Mouse (Mus musculus): ENCODE results near the gene Zbtb3. TPM values are rescaled to one million over a fixed set of nuclear protein-coding genes. Genes with fewer than 3 reads are reported as not detected.

The Zbtb3 gene
- polyA plus RNA-seq, 1 experiment from 2014 or later = 2.3 TPM

DNA sequence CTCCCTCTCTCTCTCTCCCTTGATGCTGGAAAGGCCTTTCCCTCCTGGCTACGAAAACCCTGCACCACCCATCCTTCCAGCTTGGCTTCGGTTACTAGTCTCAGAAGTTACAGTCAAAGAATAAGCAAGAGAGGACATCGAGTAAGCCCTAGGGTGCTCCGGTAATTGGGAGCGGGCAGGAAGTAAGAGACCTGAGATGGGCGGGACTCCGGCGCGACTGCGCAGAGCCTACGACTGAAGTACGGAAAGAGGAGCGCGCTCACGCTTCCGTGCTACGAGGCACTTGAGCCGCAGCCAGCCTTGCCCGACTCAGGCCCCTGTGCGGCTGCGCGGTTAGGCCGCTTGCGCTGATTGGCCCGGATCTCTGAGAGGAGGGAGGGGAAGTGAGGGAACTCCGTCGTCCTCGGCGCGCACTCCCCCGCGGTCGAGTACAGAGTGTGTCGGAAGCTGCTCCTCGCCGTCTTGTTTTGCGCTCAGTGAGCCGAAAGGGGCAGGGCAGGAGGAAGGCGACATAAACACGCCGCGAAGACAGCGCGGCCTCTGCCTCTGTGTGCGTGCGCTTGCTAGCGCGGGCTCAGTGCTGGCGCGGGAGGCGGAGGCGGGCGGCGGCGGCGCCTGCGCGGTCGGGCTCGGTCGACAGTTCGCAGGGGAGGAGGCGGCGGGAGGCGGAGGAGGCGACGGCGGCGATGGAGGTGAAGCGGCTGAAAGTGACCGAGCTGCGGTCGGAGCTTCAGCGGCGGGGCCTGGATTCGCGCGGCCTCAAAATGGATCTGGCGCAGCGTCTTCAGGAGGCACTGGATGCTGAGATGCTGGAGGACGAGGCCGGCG lies 17.5 kb downstream of the Zbtb3 start, which contains the start of gene Hnrnpul2:
Gene Hnrnpul2 (plus strand): TSS at position 415 of the 828 bp plus-strand sequence.
- Histone ChIP-seq H3K4me2 (replicated peaks; ENCODE audit: low read depth) (peak within 1 kb of the TSS; percentile 74), H3K27ac (replicated peaks) (peak within 1 kb of the TSS; percentile 99), H3K4me3 (ENCODE audit: low read depth, low read length) (peak within 1 kb of the TSS; percentile 99), H3K36me3 (ENCODE audit: control insufficient read depth, insufficient read depth, low read length) (peaks cover 12% of the 10 kb centered on the region), H3K9ac (ENCODE audit: low read length) (peak within 1 kb of the TSS; percentile 96), H3K27me3 (ENCODE audit: control insufficient read depth, insufficient read depth, low read length) (no peaks in the 10 kb centered on the region), H3K9me3 (ENCODE audit: control insufficient read depth, low read length) (no peaks in the 10 kb centered on the region), H3K4me1 (replicated peaks; ENCODE audit: control insufficient read depth, insufficient read depth) (no peaks in the 10 kb centered on the region)
- peak; percentile 23; the same call in 1 of the 2 replicates for TF ChIP-seq CTCF (IDR thresholded peaks at IDR 0.05; ENCODE audit: low read depth)
- TF ChIP-seq EP300 (optimal IDR thresholded peaks at IDR 0.05) = no peak
- WGBS = 0% methylated on average over 81 of the region's 83 CpGs
- DNase-seq (ENCODE audit: low spot score) = peak; percentile 99
- peak; percentile 94 for ATAC-seq (ENCODE audit: low FRiP score, low TSS enrichment)

DNA sequence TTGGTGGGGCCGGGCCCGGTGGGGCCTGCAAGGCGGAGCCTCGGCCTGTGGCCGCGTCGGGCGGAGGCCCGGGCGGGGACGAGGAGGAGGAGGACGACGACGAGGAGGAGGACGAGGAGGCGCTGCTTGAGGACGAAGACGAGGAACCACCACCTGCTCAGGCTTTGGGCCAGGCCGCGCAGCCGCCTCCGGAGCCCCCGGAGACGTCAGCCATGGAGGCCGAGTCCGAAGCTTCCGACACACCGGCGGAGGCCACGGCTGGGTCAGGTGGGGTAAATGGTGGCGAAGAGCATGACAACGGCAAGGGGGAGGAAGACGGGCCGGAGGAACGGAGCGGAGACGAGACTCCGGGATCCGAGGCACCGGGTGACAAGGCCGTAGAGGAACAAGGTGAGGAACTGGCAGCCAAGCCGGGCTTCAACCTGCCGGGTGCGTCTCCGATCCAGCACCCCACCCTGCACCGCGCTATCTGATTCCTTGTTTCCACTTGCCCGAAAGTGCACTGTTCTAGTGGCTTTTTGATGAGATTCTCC lies 18.1 kb downstream of the Zbtb3 start:
- H3K4me2 ChIP-seq (replicated peaks; ENCODE audit: low read depth) = peak overlapping the region; percentile 74
- peak overlapping the region; percentile 96 for H3K9ac ChIP-seq (ENCODE audit: low read length)
- DNase-seq (ENCODE audit: low spot score) = no peak
- ATAC-seq (ENCODE audit: low FRiP score, low TSS enrichment) = no peak; the same call in 1 of the 2 replicates
- H3K4me1 ChIP-seq (replicated peaks; ENCODE audit: control insufficient read depth, insufficient read depth) = no peaks in the 10 kb centered on the region
- H3K27ac ChIP-seq (replicated peaks) = peak overlapping the region; percentile 99
- WGBS = 0% methylated on average over 39 of the region's 48 CpGs
- H3K4me3 ChIP-seq (ENCODE audit: low read depth, low read length) = peak overlapping the region; percentile 99
- H3K9me3 ChIP-seq (ENCODE audit: control insufficient read depth, low read length) = no peaks in the 10 kb centered on the region
- H3K36me3 ChIP-seq (ENCODE audit: control insufficient read depth, insufficient read depth, low read length) = peaks cover 16% of the 10 kb centered on the region
- no peak for TF ChIP-seq EP300 (optimal IDR thresholded peaks at IDR 0.05)
- no peak for TF ChIP-seq CTCF (IDR thresholded peaks at IDR 0.05; ENCODE audit: low read depth)
- H3K27me3 ChIP-seq (ENCODE audit: control insufficient read depth, insufficient read depth, low read length) = no peaks in the 10 kb centered on the region

DNA sequence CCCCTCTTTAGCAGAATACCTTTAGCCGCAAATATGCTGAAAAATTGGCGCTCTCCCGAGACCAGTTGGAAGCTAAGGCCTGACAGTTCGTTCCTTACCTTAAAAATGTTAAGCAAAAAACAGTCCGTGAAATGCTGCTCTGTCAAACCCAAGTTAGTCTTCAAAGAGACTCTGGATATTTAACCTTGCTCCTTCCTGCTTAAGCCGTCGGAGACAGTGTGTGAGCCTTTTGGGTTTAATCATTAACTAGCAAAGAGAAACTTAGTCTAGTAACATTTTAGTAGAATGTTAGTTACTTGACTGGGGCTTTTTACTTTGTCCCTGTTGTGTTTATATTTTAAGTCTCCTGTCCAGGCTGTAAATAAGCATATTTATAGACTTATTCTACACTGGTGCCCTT lies 18.8 kb downstream of the Zbtb3 start:
- H3K9ac ChIP-seq (ENCODE audit: low read length) = peak overlapping the region; percentile 96
- TF ChIP-seq EP300 (optimal IDR thresholded peaks at IDR 0.05) (no peak), CTCF (IDR thresholded peaks at IDR 0.05; ENCODE audit: low read depth) (no peak)
- WGBS = under 1% methylated on average over 7 of the region's 7 CpGs
- peak overlapping the region; percentile 99 for H3K4me3 ChIP-seq (ENCODE audit: low read depth, low read length)
- H3K4me2 ChIP-seq (replicated peaks; ENCODE audit: low read depth) = peak overlapping the region; percentile 74
- peaks cover 19% of the 10 kb centered on the region for H3K36me3 ChIP-seq (ENCODE audit: control insufficient read depth, insufficient read depth, low read length)
- H3K9me3 ChIP-seq (ENCODE audit: control insufficient read depth, low read length) = no peaks in the 10 kb centered on the region
- H3K4me1 ChIP-seq (replicated peaks; ENCODE audit: control insufficient read depth, insufficient read depth) = no peaks in the 10 kb centered on the region
- DNase-seq (ENCODE audit: low spot score) = no peak
- peak overlapping the region; percentile 99; the same call in 1 of the 2 replicates for H3K27ac ChIP-seq (replicated peaks)
- no peaks in the 10 kb centered on the region for H3K27me3 ChIP-seq (ENCODE audit: control insufficient read depth, insufficient read depth, low read length)
- no peak for ATAC-seq (ENCODE audit: low FRiP score, low TSS enrichment)

DNA sequence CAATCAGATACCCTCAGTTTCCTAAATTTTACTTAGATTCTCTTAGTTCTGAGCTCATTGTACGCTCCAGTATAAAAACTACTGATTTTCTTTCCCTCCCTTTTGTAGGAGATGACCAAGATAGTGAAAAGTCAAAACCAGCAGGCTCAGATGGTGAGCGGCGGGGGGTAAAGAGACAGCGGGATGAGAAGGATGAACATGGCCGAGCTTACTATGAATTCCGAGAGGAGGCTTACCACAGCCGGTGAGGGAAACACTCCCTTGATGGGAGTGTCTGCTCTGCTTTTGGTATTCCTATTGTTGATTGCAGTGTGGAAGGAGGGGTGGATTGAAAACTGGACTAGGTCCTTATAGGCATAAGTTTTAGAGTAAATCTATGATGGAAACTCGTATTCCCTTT lies 20.3 kb downstream of the Zbtb3 start:
- no peak for TF ChIP-seq EP300 (optimal IDR thresholded peaks at IDR 0.05)
- TF ChIP-seq CTCF (IDR thresholded peaks at IDR 0.05; ENCODE audit: low read depth) = no peak
- Histone ChIP-seq H3K36me3 (ENCODE audit: control insufficient read depth, insufficient read depth, low read length) (peaks cover 26% of the 10 kb centered on the region), H3K27ac (replicated peaks) (no peak overlapping the region), H3K4me3 (ENCODE audit: low read depth, low read length) (peak overlapping the region; percentile 99; the same call in 1 of the 2 replicates), H3K4me1 (replicated peaks; ENCODE audit: control insufficient read depth, insufficient read depth) (no peaks in the 10 kb centered on the region), H3K27me3 (ENCODE audit: control insufficient read depth, insufficient read depth, low read length) (no peaks in the 10 kb centered on the region), H3K9ac (ENCODE audit: low read length) (0 out of 2 replicates have a peak overlapping the region, but pooled peaks have one; percentile 31), H3K9me3 (ENCODE audit: control insufficient read depth, low read length) (no peaks in the 10 kb centered on the region), H3K4me2 (replicated peaks; ENCODE audit: low read depth) (peak overlapping the region; percentile 74)
- no peak for DNase-seq (ENCODE audit: low spot score)
- no peak for ATAC-seq (ENCODE audit: low FRiP score, low TSS enrichment)
- 59% methylated on average over 8 of the region's 8 CpGs for WGBS

DNA sequence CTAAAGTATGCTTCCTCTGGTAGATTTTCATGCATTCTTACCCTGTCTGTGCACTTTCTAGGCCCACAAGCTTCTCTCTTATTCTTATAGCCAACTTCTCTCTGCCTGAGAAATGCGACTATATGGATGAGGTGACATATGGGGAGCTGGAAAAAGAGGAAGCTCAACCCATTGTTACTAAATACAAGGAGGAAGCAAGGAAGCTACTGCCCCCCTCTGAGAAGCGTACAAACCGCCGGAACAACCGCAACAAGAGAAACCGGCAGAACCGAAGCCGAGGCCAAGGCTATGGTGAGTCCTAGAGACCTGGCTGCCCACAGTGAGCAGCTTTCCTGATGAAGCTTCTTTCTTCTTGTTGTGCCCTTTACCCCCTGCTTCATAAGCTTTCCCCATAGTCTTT lies 27.3 kb downstream of the Zbtb3 start, which contains the start of gene AC129217.1:
Gene AC129217.1 (plus strand): TSS at position 114 of the 400 bp plus-strand sequence.
- no peaks in the 10 kb centered on the region for H3K27me3 ChIP-seq (ENCODE audit: control insufficient read depth, insufficient read depth, low read length)
- H3K36me3 ChIP-seq (ENCODE audit: control insufficient read depth, insufficient read depth, low read length) = peaks cover 43% of the 10 kb centered on the region
- H3K27ac ChIP-seq (replicated peaks) = no peak within 1 kb of the TSS
- ATAC-seq (ENCODE audit: low FRiP score, low TSS enrichment) (no peak), DNase-seq (ENCODE audit: low spot score) (no peak)
- no peaks in the 10 kb centered on the region for H3K9me3 ChIP-seq (ENCODE audit: control insufficient read depth, low read length)
- H3K4me1 ChIP-seq (replicated peaks; ENCODE audit: control insufficient read depth, insufficient read depth) = no peaks in the 10 kb centered on the region
- TF ChIP-seq CTCF (IDR thresholded peaks at IDR 0.05; ENCODE audit: low read depth) (no peak), EP300 (optimal IDR thresholded peaks at IDR 0.05) (no peak)
- H3K4me2 ChIP-seq (replicated peaks; ENCODE audit: low read depth) = no peak within 1 kb of the TSS
- H3K4me3 ChIP-seq (ENCODE audit: low read depth, low read length) = no peak within 1 kb of the TSS
- H3K9ac ChIP-seq (ENCODE audit: low read length) = no peak within 1 kb of the TSS
- WGBS = 87% methylated on average over 8 of the region's 8 CpGs

All from stomach, postnatal 0 days (tissue).